Mouse (Mus musculus) frontal cortex, adult (tissue): ENCODE measurements around the gene Apba3.
"Not testable (repeated sequence)": the region's sequence is repeated elsewhere in the genome, so short reads cannot be mapped to it uniquely, and the experiment has no call there.

ENCODE experiments used
- ATAC-seq: cut with Nextera tagmentation; 2 replicates; pipeline ENCODE4 v1.9.2; 2017; ENCODE audit warnings: mild to moderate bottlenecking, moderate library complexity, mixed read lengths; ENCODE audit not compliant: low TSS enrichment

The Apba3 gene

DNA sequence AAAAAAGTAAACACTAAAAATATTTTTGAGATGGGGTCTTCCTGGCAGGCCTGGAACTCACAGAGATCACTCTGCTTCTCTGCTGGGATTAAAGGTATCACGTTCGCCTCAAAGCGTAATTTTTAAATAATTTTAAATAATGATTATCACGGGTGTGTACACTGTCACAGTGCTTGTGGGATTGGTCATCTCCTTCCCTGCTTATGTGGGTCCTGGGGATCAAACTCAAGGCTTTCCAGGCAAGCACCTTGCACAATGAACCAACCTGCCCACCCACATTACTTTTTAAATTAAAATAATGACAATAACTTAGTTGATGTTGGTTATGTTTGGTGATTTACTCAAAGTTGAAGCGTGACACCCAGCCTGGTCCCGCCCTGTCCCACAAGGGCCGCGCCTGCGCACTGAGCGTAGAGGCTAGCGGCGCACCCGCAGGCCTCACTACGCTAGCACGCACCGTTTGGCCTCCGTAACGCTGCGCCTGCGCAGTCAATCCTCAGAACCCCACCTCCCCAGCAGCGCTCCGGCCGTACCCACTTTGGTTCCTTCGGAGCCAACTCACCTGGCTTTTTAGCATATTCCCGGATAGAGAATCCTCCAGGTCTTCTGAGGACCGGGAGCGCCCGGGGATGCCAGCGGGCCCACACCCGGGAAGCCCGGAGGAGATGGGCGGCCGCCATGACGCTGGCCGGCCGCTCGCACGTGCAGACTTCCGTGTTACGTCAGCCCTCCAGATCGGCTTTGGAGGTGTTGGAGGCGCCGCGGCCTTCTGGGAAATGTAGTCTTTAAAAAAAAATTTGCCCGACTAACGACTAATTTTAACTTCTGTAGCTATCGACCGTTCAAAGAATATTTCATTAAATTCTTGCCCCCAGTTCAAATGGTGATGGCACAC, at the start of gene Apba3, which contains the start of gene Mrpl54:
Gene Apba3, plus strand, starts transcription at position 750 of the 895 bp plus-strand sequence.
Gene Mrpl54, minus strand, starts transcription at position 724 of the 895 bp plus-strand sequence.
- ATAC-seq = peak; percentile 80

DNA sequence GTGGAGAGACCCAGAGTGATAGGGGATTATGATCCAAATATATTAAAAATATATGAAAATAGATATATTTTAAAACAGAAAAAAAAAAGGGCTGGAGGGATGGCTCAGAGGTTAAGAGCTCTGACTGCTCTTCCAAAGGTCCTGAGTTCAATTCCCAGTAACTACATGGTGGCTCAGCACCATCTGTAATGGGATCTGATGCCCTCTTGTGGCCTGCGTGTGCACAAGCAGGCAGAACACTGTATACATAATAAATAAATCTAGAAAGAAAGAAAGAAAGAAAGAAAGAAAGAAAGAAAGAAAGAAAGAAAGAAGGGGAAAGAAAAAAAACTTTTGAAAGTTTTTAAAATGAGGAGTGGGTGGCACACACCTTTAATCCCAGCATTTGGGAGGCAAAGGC, 49.5 kb upstream of the Apba3 start:
- ATAC-seq = not testable (repeated sequence)

DNA sequence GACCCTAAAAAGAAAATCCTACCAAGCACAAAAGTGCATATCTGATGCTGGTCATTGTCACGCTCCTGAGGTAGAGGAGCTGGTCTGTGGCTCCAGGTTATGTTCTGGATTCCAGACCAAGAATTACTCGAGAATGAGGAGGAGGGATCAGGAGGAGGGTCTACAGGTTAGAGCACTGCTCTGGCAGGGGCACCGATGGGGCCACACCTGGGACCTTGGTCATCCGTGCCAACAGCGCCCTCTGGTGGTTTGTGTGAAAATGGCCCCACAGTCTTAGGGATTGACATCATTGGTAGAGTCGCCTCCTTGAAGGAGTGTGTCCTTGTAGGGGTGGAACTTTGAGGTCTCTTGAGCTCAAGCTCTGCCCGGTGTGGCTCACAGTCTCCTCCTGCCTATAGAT, 48.8 kb upstream of the Apba3 start:
- ATAC-seq = peak; percentile 52; the same call in 1 of the 2 replicates

DNA sequence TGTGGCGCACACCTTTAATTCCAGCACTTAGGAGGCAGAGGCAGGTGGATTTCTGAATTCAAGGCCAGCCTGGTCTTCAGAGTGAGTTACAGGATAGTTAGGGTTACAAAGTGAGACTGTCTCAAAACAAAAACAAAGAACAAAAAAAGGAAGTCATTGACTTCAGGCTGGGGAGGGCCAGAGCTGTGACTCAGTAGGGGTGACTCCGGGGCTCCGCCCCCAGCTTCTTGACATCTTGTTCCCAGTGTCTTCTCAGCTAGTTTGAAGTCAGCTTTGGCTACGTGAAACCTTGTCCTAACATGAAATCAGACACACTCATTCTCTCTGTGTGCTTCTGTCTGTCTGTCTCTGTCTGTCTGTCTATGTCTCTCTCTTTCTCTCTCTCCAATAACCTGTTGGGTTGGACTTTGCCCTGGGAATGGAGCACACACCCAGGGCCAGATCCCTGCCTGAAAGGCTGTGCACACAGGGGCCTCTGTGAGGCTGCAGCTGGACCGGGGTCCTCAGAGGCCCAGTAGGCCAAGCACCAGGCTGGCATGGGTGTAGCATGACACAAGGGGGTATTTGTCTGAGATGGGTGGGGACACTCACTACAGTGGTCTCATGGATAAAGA, 45.3 kb upstream of the Apba3 start:
- no peak for ATAC-seq

DNA sequence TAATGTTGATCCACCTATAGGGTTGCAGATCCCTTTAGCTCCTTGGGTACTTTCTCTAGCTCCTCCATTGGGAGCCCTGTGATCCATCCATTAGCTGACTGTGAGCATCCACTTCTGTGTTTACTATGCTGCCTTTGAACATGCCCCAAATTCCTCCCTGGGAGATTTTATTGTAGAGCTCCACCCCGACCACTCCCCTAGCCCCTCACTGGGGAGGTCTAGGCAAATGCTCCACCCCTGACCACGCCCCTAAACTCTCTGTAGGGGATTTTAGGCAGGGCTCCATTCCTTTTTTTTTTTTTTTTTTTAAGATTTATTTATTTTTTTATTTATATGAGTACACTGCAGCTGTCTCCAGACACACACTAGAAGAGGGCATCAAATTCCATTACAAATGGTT, 43.0 kb upstream of the Apba3 start:
- not testable (repeated sequence) for ATAC-seq

GRCm38 (mm10) chr10:81229735-81230437, 36.9 kb upstream of the Apba3 start:
- peak; percentile 42 for ATAC-seq

DNA sequence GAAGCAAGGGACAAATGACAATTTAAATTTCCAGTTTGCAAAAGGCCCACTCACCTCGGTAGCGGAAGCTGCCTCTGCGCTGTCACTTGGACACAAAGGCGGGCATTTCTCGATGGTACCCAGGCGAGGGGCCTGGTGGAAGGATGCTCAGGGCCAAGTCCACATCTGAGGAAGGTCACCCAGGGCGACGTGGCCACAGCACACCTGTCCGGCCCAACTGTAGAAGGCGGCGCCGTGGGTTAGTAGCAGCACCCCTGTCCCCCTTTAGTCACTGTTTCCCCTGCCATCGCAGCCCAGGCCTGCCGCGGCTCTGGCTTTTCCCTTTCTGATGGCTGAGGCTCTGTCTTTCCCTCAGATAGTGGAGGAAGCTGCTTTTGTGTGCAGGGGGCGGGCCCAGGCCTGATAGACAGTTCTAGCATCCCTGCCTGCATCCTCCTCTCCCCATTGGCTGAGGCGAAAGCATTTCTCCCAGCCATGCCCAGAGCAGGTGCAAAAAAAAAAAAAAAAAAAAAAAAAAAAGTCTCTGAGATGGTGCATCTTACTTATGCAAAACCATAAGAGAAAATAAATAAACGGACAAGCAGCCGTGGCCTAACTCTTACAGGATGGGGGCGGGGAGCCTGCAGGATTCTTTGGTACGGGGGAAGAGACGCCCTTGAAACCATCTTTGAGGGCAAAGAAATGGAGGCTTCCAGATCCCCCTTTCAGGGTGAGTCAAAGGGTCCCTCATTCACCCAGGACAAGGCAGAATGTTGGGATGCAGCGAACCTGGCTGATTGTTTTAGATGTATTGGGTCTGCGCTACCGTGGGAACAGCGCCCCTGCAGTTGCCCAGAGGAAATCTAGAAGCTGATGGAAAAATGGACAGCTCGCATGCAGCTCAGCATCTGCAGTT, 36.1 kb upstream of the Apba3 start, which contains the start of gene Atcay:
Gene Atcay, minus strand, starts transcription at position 396 of the 895 bp plus-strand sequence.
- ATAC-seq = peak; percentile 78

DNA sequence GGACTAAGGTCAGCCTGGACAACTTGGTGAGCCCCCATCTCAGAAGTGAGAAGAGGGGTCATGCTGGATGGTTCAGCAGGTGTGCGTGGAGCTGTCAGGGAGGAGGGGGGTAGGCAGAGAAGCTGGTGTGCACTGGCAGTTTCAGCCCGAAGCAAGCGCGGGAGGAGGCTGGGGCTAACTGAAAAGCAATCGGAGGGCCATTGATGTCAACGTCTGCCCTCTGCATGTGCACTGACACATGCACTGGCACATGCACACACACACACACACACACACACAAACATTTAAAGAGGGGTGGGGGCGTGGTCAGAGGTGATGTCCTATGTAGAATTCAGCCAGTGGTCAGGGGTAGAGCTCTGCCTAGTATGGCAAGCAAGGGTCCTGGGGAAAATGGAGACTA, 35.3 kb upstream of the Apba3 start:
- ATAC-seq = no peak

DNA sequence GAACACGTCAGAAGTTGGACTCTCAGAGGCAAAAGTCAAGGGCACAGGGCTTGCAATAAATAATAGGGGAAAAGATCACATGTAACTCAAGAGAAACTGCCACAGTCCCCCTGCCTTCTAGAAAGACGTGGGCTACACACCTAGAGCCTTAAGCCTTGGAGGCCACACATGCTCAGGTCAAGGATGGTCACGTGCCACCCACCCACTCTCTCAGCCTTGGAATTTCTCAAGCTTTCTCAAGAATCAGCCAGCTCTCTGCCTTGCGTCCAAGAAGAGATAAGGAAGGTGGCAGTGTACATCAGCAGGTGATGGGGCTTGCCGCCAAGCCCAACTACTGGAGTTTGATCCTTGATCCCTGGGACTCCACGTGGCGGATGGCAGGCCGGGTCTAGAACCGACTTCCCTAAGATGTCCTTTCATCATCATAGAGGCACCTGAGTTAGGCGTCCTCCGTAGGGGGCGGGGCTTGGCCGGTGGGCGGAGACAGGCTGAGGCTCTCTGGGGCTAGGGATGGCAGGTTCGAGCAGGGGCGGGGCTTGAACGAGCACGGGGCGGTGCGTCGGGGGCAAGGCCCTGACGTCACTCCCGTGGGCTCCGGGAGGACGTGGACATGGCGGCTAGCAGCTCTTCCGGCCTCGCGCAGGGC, 34.1 kb upstream of the Apba3 start, which contains the start of gene Zfr2:
Gene Zfr2, plus strand, starts transcription at position 576 of the 646 bp plus-strand sequence.
- peak; percentile 63 for ATAC-seq

DNA sequence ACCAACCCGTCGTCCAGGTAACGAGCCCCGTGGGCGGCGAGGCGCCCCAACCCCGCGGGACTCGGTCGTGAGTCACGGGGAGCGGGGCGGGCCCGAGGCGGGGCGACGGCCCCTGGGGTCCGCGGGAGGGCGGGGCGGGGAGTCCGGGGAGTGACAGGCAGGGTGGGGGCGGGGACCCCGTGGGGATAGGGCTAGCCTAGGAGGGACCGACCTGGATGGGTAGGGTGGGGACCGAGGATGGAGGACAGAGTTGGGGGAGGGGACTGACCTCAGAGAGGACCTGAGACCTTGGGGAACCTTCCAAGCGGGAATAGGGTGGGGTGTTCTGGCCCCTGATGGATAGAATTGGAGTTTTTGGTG, 33.6 kb upstream of the Apba3 start:
- no peak for ATAC-seq

DNA sequence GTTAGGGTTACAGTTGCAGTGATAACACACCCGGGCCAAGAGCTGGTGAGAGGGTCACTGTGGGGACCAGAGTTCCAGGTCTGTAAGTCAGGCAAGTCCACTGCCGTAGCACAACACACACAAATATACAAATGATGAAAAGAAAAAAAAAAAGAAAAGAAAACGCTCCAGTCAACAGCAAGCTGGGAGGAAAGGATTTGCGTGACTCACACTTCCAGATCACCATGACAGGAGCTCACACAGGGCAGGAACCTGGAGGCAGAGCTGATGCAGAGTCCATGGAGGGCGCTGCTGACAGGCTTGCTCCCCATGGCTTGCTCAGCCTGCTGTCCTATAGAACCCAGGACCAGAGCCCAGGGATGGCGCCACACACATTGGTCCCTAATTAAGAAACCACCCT, 32.6 kb upstream of the Apba3 start:
- ATAC-seq = no peak

DNA sequence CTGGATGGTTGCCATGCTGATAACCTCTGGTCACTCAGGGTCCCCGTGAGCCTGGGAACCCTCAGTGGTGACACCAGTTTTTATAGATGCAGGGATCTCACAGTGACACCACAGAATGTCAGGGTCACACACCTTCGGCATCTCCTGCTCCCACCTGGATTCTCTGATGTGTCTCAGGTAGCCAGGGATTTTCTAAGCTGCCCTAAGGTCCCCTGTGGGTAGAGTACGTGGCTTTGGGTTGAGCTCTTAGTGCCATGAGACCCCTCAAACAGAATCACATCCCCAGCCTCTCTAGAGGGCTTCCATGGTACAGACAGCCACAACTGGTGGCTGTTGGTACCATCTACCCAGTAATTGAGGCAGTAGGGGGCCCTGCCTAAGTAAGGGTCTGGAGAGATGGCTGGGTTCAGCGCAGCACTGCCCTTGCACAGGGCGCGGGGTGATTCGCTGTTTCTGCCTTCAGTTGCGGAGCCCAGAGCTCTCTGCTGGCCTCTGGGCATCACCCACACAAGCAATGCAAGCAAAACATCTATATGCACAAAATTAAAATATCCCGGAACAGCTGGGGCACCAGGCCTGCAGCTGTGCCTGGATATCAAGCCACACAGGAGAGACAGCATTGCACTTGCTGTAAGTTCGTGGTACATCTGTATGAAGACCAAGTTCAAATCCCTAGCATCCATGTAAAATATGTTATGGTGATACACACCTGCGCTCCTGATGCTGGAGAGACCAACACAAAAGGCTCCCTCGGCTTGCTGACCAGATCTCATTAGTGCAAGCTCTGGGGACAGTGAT, 30.1 kb upstream of the Apba3 start:
- ATAC-seq = no peak

DNA sequence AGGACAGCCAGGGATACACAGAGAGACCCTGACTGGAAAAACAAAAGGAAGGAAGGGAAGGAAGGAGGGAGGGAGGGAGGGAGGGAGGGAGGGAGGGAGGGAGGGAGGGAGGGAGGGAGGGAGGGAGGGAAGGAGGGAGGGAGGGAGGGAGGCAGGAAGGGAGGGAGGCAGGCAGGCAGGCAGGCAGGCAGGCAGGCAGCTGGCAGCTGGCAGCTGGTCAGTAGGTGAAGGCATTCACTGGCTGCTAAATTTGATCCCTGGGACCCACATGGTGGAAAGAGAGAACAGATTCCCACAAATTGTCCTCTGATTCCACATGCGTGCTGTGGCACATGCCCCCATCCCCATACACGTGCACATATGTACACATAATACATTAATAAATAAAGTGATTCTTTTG, 28.1 kb upstream of the Apba3 start:
- no peak for ATAC-seq

DNA sequence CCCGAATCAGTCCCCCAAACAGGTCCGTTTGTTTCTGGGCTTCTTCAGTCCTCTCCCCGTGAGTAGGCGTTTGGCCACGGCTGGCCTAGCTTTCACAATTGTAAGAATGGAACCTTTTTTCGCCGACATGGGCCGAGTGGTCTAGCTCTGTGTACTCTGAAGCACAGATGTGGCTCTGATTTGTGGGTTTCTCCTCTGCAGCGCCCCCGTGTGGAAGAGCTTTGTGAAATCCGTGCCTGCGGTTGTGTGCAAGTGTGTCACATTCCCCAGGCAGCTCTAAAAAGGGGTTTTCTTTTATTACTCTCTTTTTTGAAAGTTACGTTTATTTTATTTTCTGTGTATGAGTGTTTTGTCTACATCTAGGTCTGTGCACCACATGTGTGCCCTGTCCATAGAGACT, 25.9 kb upstream of the Apba3 start:
- no peak for ATAC-seq

GRCm38 (mm10) chr10:81242021-81242420, 24.7 kb upstream of the Apba3 start:
- no peak for ATAC-seq

GRCm38 (mm10) chr10:81244146-81244545, 22.6 kb upstream of the Apba3 start:
- no peak for ATAC-seq

DNA sequence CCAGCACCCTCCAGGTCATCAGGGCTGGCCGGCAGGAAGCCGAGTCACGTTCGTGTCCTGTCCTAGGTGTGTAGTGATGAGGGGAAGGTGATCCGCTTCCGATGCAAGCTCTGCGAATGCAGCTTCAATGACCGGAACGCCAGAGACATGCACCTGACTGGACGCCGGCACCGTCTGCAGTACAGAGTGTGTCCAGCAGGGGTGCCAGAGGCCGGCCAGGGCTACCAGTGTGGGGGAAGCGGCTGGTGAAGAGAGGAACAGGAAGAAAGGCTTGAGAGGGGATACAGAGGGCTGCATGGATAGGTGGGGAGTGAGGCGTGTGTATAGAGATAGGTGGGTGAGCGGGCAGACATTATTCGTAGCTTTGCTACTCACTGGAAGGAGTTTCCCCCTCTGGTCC, 22.2 kb upstream of the Apba3 start:
- ATAC-seq = peak; percentile 42; the same call in 1 of the 2 replicates

DNA sequence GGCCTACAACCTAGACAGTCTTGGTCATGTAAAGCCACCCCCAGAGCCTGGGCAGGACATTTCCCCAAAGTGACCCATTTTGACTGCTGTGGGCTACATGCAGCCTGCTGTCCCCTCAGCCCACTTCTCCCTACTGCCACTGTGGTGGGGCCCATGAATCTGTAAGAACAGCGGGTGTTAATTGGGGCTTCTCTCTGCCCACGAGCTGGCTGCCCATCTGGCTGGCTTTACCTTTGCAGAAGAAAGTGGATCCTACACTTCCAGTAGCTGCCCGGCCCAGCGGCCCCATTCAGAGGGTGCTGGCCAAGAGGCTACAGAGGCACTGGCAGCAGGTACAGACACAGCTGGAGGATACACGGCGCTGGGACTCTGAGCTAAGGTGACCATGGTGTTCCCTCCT, 21.6 kb upstream of the Apba3 start:
- ATAC-seq = peak; percentile 31; the same call in 1 of the 2 replicates

- no peak for ATAC-seq
Measured at GRCm38 (mm10) chr10:81247804-81248203, 19.0 kb upstream of the Apba3 start.

GRCm38 (mm10) chr10:81249442-81249841, 17.3 kb upstream of the Apba3 start:
- no peak for ATAC-seq
